In the genomic region with DNA sequence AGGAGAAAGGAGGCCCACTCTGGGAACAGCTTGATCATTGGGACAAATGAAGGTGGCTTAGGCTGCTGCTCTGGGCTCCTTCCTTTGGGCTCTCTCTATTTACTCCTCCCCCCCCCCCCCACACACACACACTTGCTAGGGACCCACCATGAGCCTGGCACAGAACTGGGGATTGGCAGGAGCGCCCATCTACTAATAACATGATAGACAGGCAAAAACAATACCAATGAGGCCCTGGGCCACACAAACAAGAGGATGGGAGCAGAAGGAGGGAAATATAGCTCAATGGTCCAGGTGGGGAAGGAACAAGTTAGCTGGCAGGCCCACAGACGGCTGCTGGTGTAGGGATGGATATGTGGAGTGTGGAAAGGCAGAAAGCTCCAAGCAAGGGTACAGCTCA, we compare ENCODE assay signal across 12 mouse cellular contexts.
A peak's percentile ranks its signal among the peaks of the same experiment; 100 is the strongest.
DNase-seq lines count a peak whose midpoint lies in the region; ATAC-seq and TF ChIP-seq lines count a peak whose summit lies in the region.
"Had no signal": no experiment of that assay in that cellular context is flagged by ENCODE, and none has a peak within 500 bp of the region (broad histone marks: within the 10 kb centered on the region; RNA-seq: fewer than 3 reads in every experiment).

No protein-coding gene starts in this region.

- no peak overlapping the region for H3K9ac ChIP-seq in forebrain, embryonic 14.5 days (ENCODE audit: low read length)
- H3K9ac ChIP-seq in midbrain, embryonic 13.5 days (replicated peaks) = no peak overlapping the region
- H3K9ac ChIP-seq: limb, embryonic 15.5 days had no signal

- no peak for TF ChIP-seq CTCF in gastrocnemius, adult 2 months (IDR thresholded peaks at IDR 0.05)
- TF ChIP-seq CTCF in kidney, adult 2 months (conservative IDR thresholded peaks at IDR 0.05; ENCODE audit: insufficient read depth, insufficient read length, low read depth, low read length) = no peak

- H3K4me2 ChIP-seq in forebrain, embryonic 14.5 days (ENCODE audit: low read length) = no peak overlapping the region
- H3K4me2 ChIP-seq in midbrain, embryonic 13.5 days (replicated peaks) = no peak overlapping the region
- H3K4me2 ChIP-seq: limb, embryonic 15.5 days had no signal

- H3K4me1 ChIP-seq in kidney, adult 2 months (ENCODE audit: control insufficient read depth, insufficient read depth, low read length) = peaks cover 34% of the 10 kb centered on the region
- peaks cover 42% of the 10 kb centered on the region for H3K4me1 ChIP-seq in forebrain, embryonic 14.5 days (ENCODE audit: control insufficient read depth, insufficient read depth, low read length)
- peaks cover 82% of the 10 kb centered on the region for H3K4me1 ChIP-seq in midbrain, embryonic 13.5 days (replicated peaks)

- H3K9me3 ChIP-seq in forebrain, embryonic 14.5 days (replicated peaks; ENCODE audit: control insufficient read depth, low read length) = no peaks in the 10 kb centered on the region
- H3K9me3 ChIP-seq in midbrain, embryonic 13.5 days = no peaks in the 10 kb centered on the region
- H3K9me3 ChIP-seq: limb, embryonic 15.5 days had no signal

- 93% methylated on average over 2 of the region's 2 CpGs for WGBS in kidney, adult 2 months
- 51% methylated on average over 2 of the region's 2 CpGs for WGBS in forebrain, embryonic 14.5 days
- WGBS in midbrain, embryonic 13.5 days = 81% methylated on average over 2 of the region's 2 CpGs

- DNase-seq in gastrocnemius, adult 2 months = no peak
- no peak for DNase-seq in gastrocnemius, postnatal 10 days
- no peak for DNase-seq in kidney, adult 2 months
- DNase-seq in kidney, adult 9 months = no peak
- no peak for DNase-seq in forebrain, embryonic 14.5 days (ENCODE audit: low spot score)
- no peak for DNase-seq in spleen, postnatal 14 days (ENCODE audit: low spot score in 2 of 2)
- DNase-seq in kidney, postnatal 4 days = no peak
- DNase-seq: cerebellum, adult 8-10 months; lung, adult 18-20 months; lung, postnatal 36 days had no signal

- no peak for ATAC-seq in forebrain, embryonic 14.5 days
- no peak for ATAC-seq in midbrain, embryonic 13.5 days

- intact Hi-C loops in gastrocnemius, adult 2 months (cut with DNase I) = loop anchor here (2.0 kb wide), 1 partner anchor 214 kb away; no protein-coding TSS in a partner anchor

- H3K36me3 ChIP-seq in kidney, adult 2 months (ENCODE audit: control insufficient read depth, insufficient read depth, low read length) = no peaks in the 10 kb centered on the region
- no peaks in the 10 kb centered on the region for H3K36me3 ChIP-seq in forebrain, embryonic 14.5 days (ENCODE audit: control insufficient read depth, insufficient read depth, low read length)
- no peaks in the 10 kb centered on the region for H3K36me3 ChIP-seq in midbrain, embryonic 13.5 days
- H3K36me3 ChIP-seq: limb, embryonic 15.5 days had no signal

- no peak for TF ChIP-seq POLR2A in kidney, adult 2 months (IDR thresholded peaks at IDR 0.05; ENCODE audit: low read depth, low read length)

- peak overlapping the region; percentile 79 for H3K27ac ChIP-seq in gastrocnemius, adult 2 months
- peak overlapping the region; percentile 26; the same call in 1 of the 2 replicates for H3K27ac ChIP-seq in kidney, adult 2 months (ENCODE audit: insufficient read depth, low read depth, low read length)
- H3K27ac ChIP-seq in forebrain, embryonic 14.5 days (ENCODE audit: low read depth, low read length) = peak overlapping the region; percentile 45; the same call in 1 of the 2 replicates
- peak overlapping the region; percentile 67 for H3K27ac ChIP-seq in midbrain, embryonic 13.5 days
- H3K27ac ChIP-seq: limb, embryonic 15.5 days had no signal

- no peaks in the 10 kb centered on the region for H3K27me3 ChIP-seq in kidney, adult 2 months (replicated peaks; ENCODE audit: control insufficient read depth, insufficient read depth, low read length)
- no peaks in the 10 kb centered on the region for H3K27me3 ChIP-seq in forebrain, embryonic 14.5 days (replicated peaks; ENCODE audit: control insufficient read depth, insufficient read depth, low read length)
- no peaks in the 10 kb centered on the region for H3K27me3 ChIP-seq in midbrain, embryonic 13.5 days
- H3K27me3 ChIP-seq: limb, embryonic 15.5 days had no signal

- no peak overlapping the region for H3K4me3 ChIP-seq in gastrocnemius, adult 2 months
- H3K4me3 ChIP-seq in kidney, adult 2 months (ENCODE audit: insufficient read depth, low read depth, low read length) = no peak overlapping the region
- no peak overlapping the region for H3K4me3 ChIP-seq in forebrain, embryonic 14.5 days (ENCODE audit: low read depth, low read length)
- no peak overlapping the region for H3K4me3 ChIP-seq in midbrain, embryonic 13.5 days (replicated peaks)
- H3K4me3 ChIP-seq: limb, embryonic 15.5 days had no signal

Comparison
In these comparisons a context has a peak if more than half of its experiments do, and no peak if none do; other contexts are left out.
1. H3K27ac ChIP-seq: peak in every context shown above with its lines; median percentile 79 in gastrocnemius, adult 2 months; 67 in midbrain, embryonic 13.5 days; 45 in forebrain, embryonic 14.5 days; 26 in kidney, adult 2 months.